Mouse (Mus musculus) bone marrow, adult 2 months (tissue): ENCODE results near the gene Gm8180.
A peak's percentile ranks its signal among the peaks of the same experiment; 100 is the strongest.
"Not testable (repeated sequence)": the region's sequence is repeated elsewhere in the genome, so short reads cannot be mapped to it uniquely, and the experiment has no call there.

ENCODE experiments used
- CTCF ChIP-seq: fragments of 200-500 bp; IDR thresholded peaks from 2 replicates; pipeline ENCODE4 v1.5.1; 2011; ENCODE audit warnings: low read length, control low read depth; ENCODE audit not compliant: control insufficient read depth, insufficient read depth
- POLR2A ChIP-seq: fragments of 200-500 bp; IDR thresholded peaks from 2 replicates; pipeline ENCODE4 v1.6.1; 2011; ENCODE audit warnings: low read depth, mild to moderate bottlenecking, control low read depth, low read length, borderline replicate concordance; ENCODE audit not compliant: control insufficient read depth

DNA sequence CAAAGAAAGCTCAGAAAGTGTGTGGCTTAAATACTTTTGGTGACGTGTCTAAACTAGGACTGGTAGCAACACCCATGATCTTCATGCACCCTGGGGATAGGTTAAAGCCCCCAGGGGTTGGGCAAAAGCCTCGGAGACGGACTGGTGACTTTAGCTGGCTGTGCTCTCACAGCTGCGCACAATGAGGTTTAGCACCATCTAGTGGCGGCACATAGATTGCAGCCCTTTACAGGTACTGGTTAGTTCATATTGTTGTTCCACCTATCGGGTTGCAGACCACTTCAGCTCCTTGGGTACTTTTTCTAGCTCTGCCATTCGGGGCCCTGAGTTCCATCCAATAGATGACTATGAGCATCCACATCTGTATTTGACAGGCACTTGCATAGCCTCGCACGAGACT is 27.9 kb upstream of the Gm8180 start:
- TF ChIP-seq POLR2A, result not testable (repeated sequence)
- TF ChIP-seq CTCF, result peak; percentile 53
